Mouse (Mus musculus) liver, postnatal 0 days (tissue): ENCODE data around the gene Renbp. TPM values are rescaled to one million over a fixed set of nuclear protein-coding genes. Genes with fewer than 3 reads are reported as not detected.

Experiments used
- ATAC-seq: fragments of 200-750 bp; cut with Nextera tagmentation; 2 replicates; pipeline ENCODE4 v1.8.0; 2017; ENCODE audit warnings: mild to moderate bottlenecking, moderate library complexity
- DNase-seq: peaks from one replicate; pipeline ENCODE4 v3.0.0-alpha.2; 2016
- H3K27ac ChIP-seq: fragments of 300-500 bp; sonication (generic); 2 replicates; pipeline ENCODE4 v1.5.1; 2014; ENCODE audit warnings: antibody characterized with exemption, moderate library complexity, mild to moderate bottlenecking, low read depth
- H3K27me3 ChIP-seq: fragments of 300-500 bp; sonication (generic); 2 replicates; pipeline ENCODE4 v1.6.1; 2014; ENCODE audit warnings: low read length, control low read depth, mixed read lengths; ENCODE audit not compliant: insufficient read depth
- H3K36me3 ChIP-seq: fragments of 300-500 bp; sonication (generic); replicated peaks from 2 replicates; pipeline ENCODE4 v1.6.1; 2014; ENCODE audit warnings: mild to moderate bottlenecking, control low read depth, low read length, moderate library complexity, mixed read lengths; ENCODE audit not compliant: insufficient read depth
- H3K4me1 ChIP-seq: fragments of 300-500 bp; sonication (generic); 2 replicates; pipeline ENCODE4 v1.6.1; 2014; ENCODE audit warnings: antibody characterized with exemption, mild to moderate bottlenecking, control low read depth; ENCODE audit not compliant: insufficient read depth
- H3K4me2 ChIP-seq: fragments of 300-500 bp; sonication (generic); 2 replicates; pipeline ENCODE4 v1.6.1; 2014; ENCODE audit warnings: low read depth, mild to moderate bottlenecking, low read length, moderate library complexity, mixed read lengths
- H3K4me3 ChIP-seq: fragments of 300-500 bp; sonication (generic); 2 replicates; pipeline ENCODE4 v1.5.1; 2014; ENCODE audit warnings: low read depth, low read length
- H3K9ac ChIP-seq: fragments of 300-500 bp; sonication (generic); replicated peaks from 2 replicates; pipeline ENCODE4 v1.6.1; 2014; ENCODE audit warnings: mild to moderate bottlenecking, moderate library complexity
- H3K9me3 ChIP-seq: fragments of 300-500 bp; sonication (generic); 2 replicates; pipeline ENCODE4 v1.6.1; 2016; ENCODE audit warnings: mild to moderate bottlenecking, control low read depth, low read length, mixed read lengths
- CTCF ChIP-seq: sonication (generic); IDR thresholded peaks from 2 replicates; pipeline ENCODE4 v1.5.1; 2016; ENCODE audit warnings: antibody characterized with exemption, low read depth
- EP300 ChIP-seq: IDR thresholded peaks from 2 replicates; pipeline ENCODE4 v1.6.1; 2016; ENCODE audit warnings: antibody characterized with exemption, low read depth, mild to moderate bottlenecking
- WGBS: fragments of 180-500 bp; shearing (Covaris S2); extraction: QIAGEN DNeasy Blood & Tissue Kit; methylation state at CpG from one replicate; pipeline ENCODE4 v1.1.7; 2014; ENCODE audit not compliant: insufficient replicate concordance; 5-methylcytosine and 5-hydroxymethylcytosine counted together
- polyA plus RNA-seq: library from polyadenylated mRNA; unstranded; fragments of >200 nt; fragmentation: Nextera tagmentation; extraction: Ambion mirVana; gene quantifications from 2 replicates; pipeline ENCODE4 v1.2.1, GENCODE M21; 2015

The Renbp gene
- polyA plus RNA-seq, 1 experiment from 2014 or later: 22.3 TPM

DNA sequence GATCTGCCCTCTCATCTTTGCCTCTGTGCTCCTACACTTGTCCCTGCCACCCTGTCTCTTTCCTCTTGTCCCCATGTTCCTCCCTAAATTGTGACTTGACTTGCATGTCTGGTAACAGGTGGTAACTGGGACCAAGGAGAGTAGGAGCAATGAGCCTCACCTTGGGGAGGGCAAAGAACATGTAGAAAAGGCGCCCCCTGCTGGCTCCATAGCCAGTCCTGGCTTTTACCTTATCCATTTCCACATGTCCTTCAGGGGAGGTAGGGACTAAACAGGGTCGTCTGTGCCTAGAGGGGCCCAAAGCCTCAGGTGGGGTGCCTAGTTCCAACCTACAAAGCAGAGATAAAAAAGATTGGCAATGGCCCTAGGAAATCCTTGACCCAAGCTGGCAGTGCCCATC, 34.9 kb downstream of the Renbp start, which contains the start of gene L1cam:
Gene L1cam, minus strand, starts transcription at position 387 of the 400 bp plus-strand sequence.
- DNase-seq (peak; percentile 63), ATAC-seq (no peak)
- no peak within 1 kb of the TSS for H3K9ac ChIP-seq
- H3K4me1 ChIP-seq: no peaks in the 10 kb centered on the region
- H3K9me3 ChIP-seq: no peaks in the 10 kb centered on the region
- TF ChIP-seq CTCF (peak; percentile 59), EP300 (no peak)
- H3K27me3 ChIP-seq: no peaks in the 10 kb centered on the region
- no peak within 1 kb of the TSS for H3K27ac ChIP-seq
- 17% methylated on average over 2 of the region's 2 CpGs for WGBS
- H3K4me2 ChIP-seq: no peak within 1 kb of the TSS
- H3K36me3 ChIP-seq: no peaks in the 10 kb centered on the region; the same call in 1 of the 2 replicates
- H3K4me3 ChIP-seq: no peak within 1 kb of the TSS

GRCm38 (mm10) chrX:73892833-73893232, 37.8 kb downstream of the Renbp start:
- ATAC-seq (no peak), DNase-seq (no peak)
- TF ChIP-seq CTCF (no peak), EP300 (no peak)
- Histone ChIP-seq H3K36me3 (no peaks in the 10 kb centered on the region; the same call in 1 of the 2 replicates), H3K27ac (no peak overlapping the region), H3K4me1 (no peaks in the 10 kb centered on the region), H3K9me3 (no peaks in the 10 kb centered on the region), H3K27me3 (no peaks in the 10 kb centered on the region), H3K9ac (no peak overlapping the region), H3K4me2 (no peak overlapping the region), H3K4me3 (no peak overlapping the region)
- WGBS: 84% methylated on average over 14 of the region's 14 CpGs

DNA sequence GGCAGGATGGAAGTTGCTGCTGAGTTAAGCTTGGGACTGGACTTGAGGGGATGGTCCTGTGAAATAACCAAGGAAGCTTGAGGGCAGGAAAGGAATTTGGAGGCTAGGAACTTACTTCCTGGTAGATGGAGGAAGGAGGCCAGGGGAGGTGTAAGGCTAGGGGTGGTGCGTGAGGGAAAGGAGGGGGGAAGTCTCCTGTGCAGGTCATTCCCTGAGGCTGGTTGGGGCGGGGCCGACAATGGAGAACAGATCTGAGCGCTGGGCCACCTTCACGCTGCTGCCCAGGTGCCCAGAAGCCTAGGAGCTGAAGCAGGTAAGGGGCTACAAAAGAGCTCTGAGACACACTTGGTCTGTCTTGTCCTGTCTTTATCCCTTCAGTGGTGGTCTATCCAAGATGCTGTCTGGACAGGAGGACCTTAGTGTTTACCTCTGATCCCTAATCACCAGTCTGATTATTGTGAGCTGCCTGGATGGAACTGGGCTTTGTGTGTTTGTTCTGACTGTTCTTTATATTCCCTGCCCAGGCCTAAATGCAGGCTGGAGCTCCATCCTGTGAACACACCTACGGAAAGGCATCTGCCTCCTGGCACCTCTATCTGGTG, 39.0 kb downstream of the Renbp start, which contains the start of gene Avpr2:
Gene Avpr2, plus strand, starts transcription at position 552 of the 602 bp plus-strand sequence.
- ATAC-seq (no peak), DNase-seq (no peak)
- H3K27me3 ChIP-seq: no peaks in the 10 kb centered on the region
- no peak within 1 kb of the TSS for H3K4me3 ChIP-seq
- 65% methylated on average over 6 of the region's 6 CpGs for WGBS
- no peak within 1 kb of the TSS for H3K9ac ChIP-seq
- H3K27ac ChIP-seq: no peak within 1 kb of the TSS
- TF ChIP-seq CTCF: no peak
- TF ChIP-seq EP300: no peak
- no peak within 1 kb of the TSS for H3K4me2 ChIP-seq
- no peaks in the 10 kb centered on the region for H3K9me3 ChIP-seq
- H3K4me1 ChIP-seq: no peaks in the 10 kb centered on the region
- no peaks in the 10 kb centered on the region for H3K36me3 ChIP-seq

GRCm38 (mm10) chrX:73881463-73881862, 49.2 kb downstream of the Renbp start:
- DNase-seq (no peak), ATAC-seq (no peak)
- H3K27me3 ChIP-seq: peaks cover 24% of the 10 kb centered on the region
- H3K36me3 ChIP-seq: no peaks in the 10 kb centered on the region
- no peaks in the 10 kb centered on the region for H3K4me1 ChIP-seq
- H3K4me2 ChIP-seq: no peak overlapping the region
- TF ChIP-seq EP300 (no peak), CTCF (no peak)
- no peak overlapping the region for H3K9ac ChIP-seq
- H3K27ac ChIP-seq: no peak overlapping the region
- WGBS: 43% methylated on average over 6 of the region's 6 CpGs
- no peaks in the 10 kb centered on the region for H3K9me3 ChIP-seq
- no peak overlapping the region for H3K4me3 ChIP-seq

GRCm38 (mm10) chrX:73881036-73881427, 49.6 kb downstream of the Renbp start:
- ATAC-seq: no peak
- H3K9me3 ChIP-seq: no peaks in the 10 kb centered on the region
- no peak overlapping the region for H3K27ac ChIP-seq
- H3K9ac ChIP-seq: no peak overlapping the region
- peak overlapping the region; percentile 59 for H3K4me2 ChIP-seq
- peak overlapping the region; percentile 27 for H3K4me3 ChIP-seq
- H3K4me1 ChIP-seq: no peaks in the 10 kb centered on the region
- H3K27me3 ChIP-seq: peaks cover 25% of the 10 kb centered on the region
- H3K36me3 ChIP-seq: no peaks in the 10 kb centered on the region
- TF ChIP-seq EP300 (no peak), CTCF (no peak)
- DNase-seq: no peak
- 30% methylated on average over 16 of the region's 16 CpGs for WGBS

DNA sequence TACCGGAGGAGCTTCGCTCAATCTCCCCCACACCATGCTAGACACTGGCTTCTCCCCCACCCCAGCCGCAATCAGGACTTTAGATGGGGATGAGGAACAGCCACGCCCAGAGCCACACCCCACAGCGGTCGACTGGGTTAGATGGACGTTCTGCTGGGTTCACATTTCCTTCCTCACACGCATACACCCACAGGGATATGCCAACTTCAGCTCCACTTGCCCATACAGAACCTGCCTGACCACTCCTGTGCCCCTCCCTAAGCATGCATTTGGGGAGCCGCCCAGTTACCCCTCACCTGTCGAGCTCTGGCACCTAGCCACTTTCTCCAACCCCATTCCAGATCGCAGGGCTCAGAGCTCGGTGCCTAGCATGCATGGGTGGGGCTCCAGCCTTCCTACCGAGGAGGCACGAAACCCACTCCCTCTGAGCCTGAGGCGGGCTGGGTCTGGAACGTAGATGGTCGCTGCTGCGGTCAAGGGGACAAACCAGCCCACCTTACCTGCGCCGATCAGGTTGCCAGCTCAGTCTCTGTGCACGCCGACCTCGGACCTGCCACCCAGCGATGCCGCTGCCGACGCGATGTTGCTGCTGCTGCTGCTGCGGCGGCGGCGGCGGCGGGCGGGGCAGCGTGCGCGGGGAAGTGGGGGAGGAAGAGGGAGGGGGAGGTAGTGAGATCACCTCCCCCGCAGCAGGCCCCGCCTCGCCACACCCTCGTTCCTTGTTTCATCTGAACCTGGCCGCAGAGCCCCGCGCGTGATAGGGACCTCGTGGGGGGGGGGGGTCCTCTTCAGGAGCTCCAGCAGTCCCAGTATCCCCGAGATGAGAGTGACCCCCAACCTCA, 50.2 kb downstream of the Renbp start:
- Histone ChIP-seq H3K4me1 (no peaks in the 10 kb centered on the region), H3K4me3 (peak overlapping the region; percentile 27), H3K4me2 (peak overlapping the region; percentile 59), H3K9ac (no peak overlapping the region; the same call in 1 of the 2 replicates), H3K36me3 (no peaks in the 10 kb centered on the region), H3K27me3 (peaks cover 25% of the 10 kb centered on the region), H3K27ac (no peak overlapping the region), H3K9me3 (no peaks in the 10 kb centered on the region)
- WGBS: 11% methylated on average over 33 of the region's 48 CpGs
- no peak for ATAC-seq
- TF ChIP-seq CTCF: no peak
- no peak for TF ChIP-seq EP300
- DNase-seq: peak; percentile 32
